Mouse (Mus musculus): ENCODE data around the gene Ddx52.

The Ddx52 gene

GRCm38 (mm10) chr11:83968205-83968575 lies 26.3 kb downstream of the Ddx52 start:
- DNase-seq (ENCODE audit: low read depth, low spot score) = no peak

GRCm38 (mm10) chr11:83969040-83969439 lies 27.2 kb downstream of the Ddx52 start:
- no peak for DNase-seq (ENCODE audit: low read depth, low spot score)

- no peak for DNase-seq (ENCODE audit: low read depth, low spot score)
Measured at GRCm38 (mm10) chr11:83974561-83975346, 32.9 kb downstream of the Ddx52 start.

- no peak for DNase-seq (ENCODE audit: low read depth, low spot score)
Measured at GRCm38 (mm10) chr11:83975488-83975887, 33.6 kb downstream of the Ddx52 start.

GRCm38 (mm10) chr11:83976236-83976977 lies 34.5 kb downstream of the Ddx52 start:
- DNase-seq (ENCODE audit: low read depth, low spot score) = no peak

GRCm38 (mm10) chr11:83977810-83978209 lies 35.9 kb downstream of the Ddx52 start:
- DNase-seq (ENCODE audit: low read depth, low spot score) = no peak

- no peak for DNase-seq (ENCODE audit: low read depth, low spot score)
Measured at GRCm38 (mm10) chr11:83979992-83980391, 38.1 kb downstream of the Ddx52 start.

- DNase-seq (ENCODE audit: low read depth, low spot score) = no peak
Measured at GRCm38 (mm10) chr11:83981338-83981737, 39.5 kb downstream of the Ddx52 start.

GRCm38 (mm10) chr11:83991701-83992100 lies 49.8 kb downstream of the Ddx52 start:
- DNase-seq (ENCODE audit: low read depth, low spot score) = no peak

GRCm38 (mm10) chr11:83993428-83993827 lies 51.6 kb downstream of the Ddx52 start:
- DNase-seq (ENCODE audit: low read depth, low spot score) = no peak

GRCm38 (mm10) chr11:83994481-83994880 lies 52.6 kb downstream of the Ddx52 start:
- no peak for DNase-seq (ENCODE audit: low read depth, low spot score)

- DNase-seq (ENCODE audit: low read depth, low spot score) = no peak
Measured at GRCm38 (mm10) chr11:83995535-83995950, 53.7 kb downstream of the Ddx52 start.

GRCm38 (mm10) chr11:83997171-83997868 lies 55.5 kb downstream of the Ddx52 start:
- no peak for DNase-seq (ENCODE audit: low read depth, low spot score)

- DNase-seq (ENCODE audit: low read depth, low spot score) = no peak
Measured at GRCm38 (mm10) chr11:83998993-83999392, 57.1 kb downstream of the Ddx52 start.

- DNase-seq (ENCODE audit: low read depth, low spot score) = no peak
Measured at GRCm38 (mm10) chr11:83999411-83999915, 57.6 kb downstream of the Ddx52 start.

- no peak for DNase-seq (ENCODE audit: low read depth, low spot score)
Measured at GRCm38 (mm10) chr11:84001257-84001656, 59.4 kb downstream of the Ddx52 start.

GRCm38 (mm10) chr11:84003986-84004385 lies 62.1 kb downstream of the Ddx52 start:
- no peak for DNase-seq (ENCODE audit: low read depth, low spot score)

- DNase-seq (ENCODE audit: low read depth, low spot score) = no peak
Measured at GRCm38 (mm10) chr11:84009001-84009400, 67.1 kb downstream of the Ddx52 start.

- DNase-seq (ENCODE audit: low read depth, low spot score) = no peak
Measured at GRCm38 (mm10) chr11:84010411-84010810, 68.5 kb downstream of the Ddx52 start.

GRCm38 (mm10) chr11:84011050-84011449 lies 69.2 kb downstream of the Ddx52 start:
- DNase-seq (ENCODE audit: low read depth, low spot score) = no peak

GRCm38 (mm10) chr11:84011576-84011975 lies 69.7 kb downstream of the Ddx52 start:
- no peak for DNase-seq (ENCODE audit: low read depth, low spot score)
